Mouse (Mus musculus) kidney, adult 9 months (tissue): ENCODE measurements around the gene Anapc13.

Source experiments
- DNase-seq: peaks from one replicate; pipeline ENCODE4 v3.0.0; 2022

Anapc13 gene

GRCm38 (mm10) chr9:102632173-102632572 is 6.1 kb downstream of the Anapc13 start:
- DNase-seq: no peak

GRCm38 (mm10) chr9:102632923-102633537 is 6.9 kb downstream of the Anapc13 start:
- peak; percentile 81 for DNase-seq

GRCm38 (mm10) chr9:102634453-102634852 is 8.4 kb downstream of the Anapc13 start:
- no peak for DNase-seq

GRCm38 (mm10) chr9:102636553-102636952 is 10.5 kb downstream of the Anapc13 start:
- DNase-seq: peak; percentile 79

- DNase-seq: no peak
Observed at GRCm38 (mm10) chr9:102637115-102637514, 11.0 kb downstream of the Anapc13 start.

- DNase-seq: no peak
Observed at GRCm38 (mm10) chr9:102638963-102639362, 12.9 kb downstream of the Anapc13 start.

GRCm38 (mm10) chr9:102639510-102639909 is 13.4 kb downstream of the Anapc13 start:
- DNase-seq: no peak

GRCm38 (mm10) chr9:102641531-102641930 is 15.4 kb downstream of the Anapc13 start:
- no peak for DNase-seq

- no peak for DNase-seq
Observed at GRCm38 (mm10) chr9:102643071-102643485, 17.0 kb downstream of the Anapc13 start.

- peak; percentile 52 for DNase-seq
Observed at GRCm38 (mm10) chr9:102643486-102644101, 17.5 kb downstream of the Anapc13 start.

- no peak for DNase-seq
Observed at GRCm38 (mm10) chr9:102645119-102645695, 19.1 kb downstream of the Anapc13 start.

GRCm38 (mm10) chr9:102647010-102647409 is 20.9 kb downstream of the Anapc13 start:
- no peak for DNase-seq

- DNase-seq: no peak
Observed at GRCm38 (mm10) chr9:102649917-102650527, 23.9 kb downstream of the Anapc13 start.

GRCm38 (mm10) chr9:102650637-102651036 is 24.5 kb downstream of the Anapc13 start:
- DNase-seq: no peak

GRCm38 (mm10) chr9:102651199-102651720 is 25.2 kb downstream of the Anapc13 start:
- DNase-seq: no peak

GRCm38 (mm10) chr9:102656355-102657095 is 30.4 kb downstream of the Anapc13 start:
- no peak for DNase-seq

- DNase-seq: no peak
Observed at GRCm38 (mm10) chr9:102668115-102668514, 42.0 kb downstream of the Anapc13 start.

GRCm38 (mm10) chr9:102668906-102669305 is 42.8 kb downstream of the Anapc13 start:
- no peak for DNase-seq

GRCm38 (mm10) chr9:102673381-102673780 is 47.3 kb downstream of the Anapc13 start:
- DNase-seq: no peak

GRCm38 (mm10) chr9:102675922-102676321 is 49.8 kb downstream of the Anapc13 start:
- DNase-seq: no peak

- DNase-seq: no peak
Observed at GRCm38 (mm10) chr9:102681470-102681869, 55.4 kb downstream of the Anapc13 start.
